Mouse (Mus musculus) frontal cortex, adult (tissue): ENCODE results near the gene Slc23a3.

Experiments used
- ATAC-seq: cut with Nextera tagmentation; 2 replicates; pipeline ENCODE4 v1.9.2; 2017; ENCODE audit warnings: mild to moderate bottlenecking, moderate library complexity, mixed read lengths; ENCODE audit not compliant: low TSS enrichment

The Slc23a3 gene

DNA sequence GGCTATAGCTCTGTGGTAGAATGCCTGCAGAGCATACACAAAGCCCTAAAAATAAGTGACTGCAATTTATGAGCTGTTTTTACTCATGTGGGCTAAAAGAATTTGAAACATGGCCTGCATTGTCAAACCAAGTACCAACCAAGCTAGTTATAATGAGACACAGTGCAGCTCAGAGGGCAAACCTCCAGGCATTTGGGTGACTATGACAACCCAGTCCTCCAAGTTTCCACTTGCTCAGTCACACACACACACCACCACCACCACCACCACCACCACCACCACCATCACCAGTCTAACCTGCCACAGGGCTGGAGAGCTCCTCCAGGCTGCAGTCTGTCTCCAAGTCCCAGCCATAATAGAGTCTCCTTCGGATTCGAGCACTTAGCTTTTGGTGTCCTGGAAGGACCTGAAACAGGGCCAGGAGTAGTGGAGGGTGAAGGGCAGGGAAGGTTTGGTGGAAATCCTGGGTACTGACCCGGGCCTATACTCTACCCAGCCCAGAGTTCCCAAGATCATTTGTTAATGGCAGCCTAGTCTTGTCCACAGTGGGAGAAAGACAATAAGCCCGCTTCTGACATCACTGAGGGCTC is 7.0 kb upstream of the Slc23a3 start:
- no peak for ATAC-seq

GRCm38 (mm10) chr1:75138448-75138847 is 4.8 kb upstream of the Slc23a3 start:
- no peak for ATAC-seq

DNA sequence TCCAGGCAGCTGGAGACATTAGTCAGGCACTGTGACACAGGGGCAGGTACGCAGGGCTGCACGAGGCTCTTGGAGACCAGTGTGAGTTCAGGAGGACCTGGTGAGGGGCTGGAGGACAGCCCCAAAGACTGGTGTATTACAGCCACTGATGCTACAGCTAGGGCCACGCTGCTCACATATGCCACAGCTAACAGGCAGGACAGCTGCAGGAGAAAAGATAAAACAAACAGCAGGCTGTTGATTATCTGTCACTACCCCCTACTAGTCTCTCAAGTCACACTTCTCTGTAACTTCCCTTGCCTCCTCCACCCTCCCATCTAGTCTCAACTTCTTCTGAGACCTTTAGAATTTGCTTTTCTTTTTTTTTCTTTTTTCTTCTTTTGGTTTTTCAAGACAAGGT is 3.0 kb upstream of the Slc23a3 start:
- ATAC-seq = no peak

DNA sequence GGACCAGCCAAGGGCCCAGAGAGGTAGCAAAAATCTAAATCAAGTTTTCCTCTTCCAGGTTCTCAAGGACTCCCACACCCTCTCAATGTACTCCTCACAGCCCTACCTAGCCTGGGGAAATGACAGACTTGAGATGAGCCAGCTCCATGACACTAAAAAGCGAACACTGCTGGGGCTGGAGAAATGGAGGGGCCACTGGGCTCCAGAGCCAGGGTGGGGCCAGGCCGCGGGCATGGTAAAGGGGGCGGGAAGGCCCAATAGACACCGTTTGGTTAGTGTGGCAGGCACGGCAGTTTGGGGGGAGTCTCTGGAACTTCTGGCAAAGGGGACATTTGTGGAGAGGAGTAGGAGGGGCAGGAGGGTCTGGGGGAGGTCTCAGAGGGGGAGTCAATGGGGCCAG is 2.6 kb upstream of the Slc23a3 start:
- no peak for ATAC-seq

- peak; percentile 58 for ATAC-seq
Measured at GRCm38 (mm10) chr1:75128641-75129040, 5.0 kb downstream of the Slc23a3 start.

DNA sequence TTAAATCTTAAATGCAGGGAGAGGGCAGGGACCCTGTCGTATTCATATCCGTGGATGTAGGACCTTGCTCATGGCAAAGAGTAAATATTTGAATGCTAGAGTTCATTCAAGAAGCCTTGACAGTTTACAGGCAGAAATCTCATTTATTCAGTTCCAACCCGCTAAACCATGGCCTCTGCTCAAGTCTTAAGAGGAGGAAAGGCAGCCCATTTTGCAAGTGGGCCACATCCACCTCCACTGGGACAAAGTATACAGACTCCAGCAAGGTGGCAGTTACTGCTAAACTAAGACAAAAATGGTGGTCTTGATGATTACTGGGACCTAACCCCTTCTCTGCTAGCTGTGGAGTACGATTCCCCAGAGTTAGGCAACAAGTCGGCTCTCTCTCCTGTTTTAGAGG is 8.3 kb downstream of the Slc23a3 start:
- ATAC-seq = no peak

DNA sequence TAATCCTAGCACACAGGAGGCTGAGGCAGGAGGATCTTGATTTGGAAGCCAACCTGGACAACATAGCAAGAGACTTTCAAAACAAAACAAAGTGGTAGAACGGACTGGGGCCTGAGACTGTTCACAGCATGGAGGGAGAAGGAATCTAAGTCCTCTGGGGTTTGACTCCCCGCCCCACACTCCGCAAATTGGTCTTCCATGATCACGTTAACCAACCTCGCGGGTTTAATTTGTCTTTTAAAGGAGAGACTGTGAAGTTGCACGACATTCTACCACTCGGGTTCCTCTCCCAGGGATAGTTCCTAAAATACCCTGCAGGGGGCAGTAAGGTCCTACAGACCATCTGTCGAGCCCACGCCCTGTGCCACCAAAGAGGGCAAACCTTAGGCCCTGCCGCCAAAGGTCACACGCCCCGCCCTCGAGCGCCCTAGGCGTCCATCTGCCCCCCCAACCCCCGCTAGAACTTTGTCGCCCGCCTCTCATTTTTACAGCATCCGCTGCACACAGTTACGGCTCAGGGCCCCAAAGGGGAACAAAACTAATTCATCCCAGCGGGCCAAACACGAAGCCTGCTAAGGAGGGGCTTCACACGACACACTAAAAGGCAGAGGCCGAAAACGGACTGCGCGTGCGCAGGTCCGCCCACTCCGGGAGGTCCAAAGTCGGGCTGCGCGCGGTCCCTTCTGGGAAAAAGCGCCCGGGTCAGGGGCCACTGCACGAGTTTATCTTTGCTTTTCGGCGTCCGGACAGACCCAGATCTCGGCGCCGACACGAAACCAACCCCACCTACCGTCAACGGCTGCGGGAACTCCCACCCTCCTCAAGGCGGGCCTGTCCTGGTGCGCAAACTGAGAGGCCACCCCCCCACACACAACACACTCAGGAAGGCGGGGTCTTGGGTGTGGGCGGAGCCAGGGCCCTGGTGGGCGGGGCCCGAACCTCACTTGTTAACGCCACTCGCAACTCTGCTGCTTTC is 9.1 kb downstream of the Slc23a3 start, which contains the start of gene Nhej1:
Nhej1 (minus strand) TSS at position 855 of the 976 bp plus-strand sequence.
- ATAC-seq = peak; percentile 81

DNA sequence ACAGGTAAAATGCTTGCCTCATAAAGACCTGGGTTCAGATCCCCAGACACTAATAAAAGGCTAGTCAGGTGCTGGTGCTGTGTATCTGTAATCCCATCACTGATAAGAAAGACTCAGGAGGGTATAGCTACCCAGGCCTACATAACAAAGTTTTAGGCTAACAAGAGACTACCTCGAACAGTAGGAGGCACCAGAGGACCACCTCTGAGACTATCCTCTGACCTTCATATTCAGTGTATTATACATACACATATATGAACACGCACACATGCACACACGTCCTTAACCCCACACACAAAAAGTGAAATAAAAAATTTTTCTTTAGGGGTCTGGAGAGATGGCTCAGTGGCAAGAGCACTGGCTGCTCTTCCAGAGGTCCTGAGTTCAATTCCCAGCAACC is 11.5 kb downstream of the Slc23a3 start:
- no peak for ATAC-seq
